ENCODE assay signal across 21 mouse cellular contexts in genomic region chr9:90248326-90248725, GRCm38 (mm10). TPM values are rescaled to one million over a fixed set of nuclear protein-coding genes. Genes with fewer than 3 reads are reported as not detected.
DNase-seq lines count a peak whose midpoint lies in the region; ATAC-seq and TF ChIP-seq lines count a peak whose summit lies in the region.
"Had no signal": no experiment of that assay in that cellular context is flagged by ENCODE, and none has a peak within 500 bp of the region (broad histone marks: within the 10 kb centered on the region; RNA-seq: fewer than 3 reads in every experiment).

No protein-coding gene starts in this region.

- H3K9ac ChIP-seq in heart, embryonic 13.5 days = no peak overlapping the region
- 0 out of 2 replicates have a peak overlapping the region, but pooled peaks have one; percentile 6 for H3K9ac ChIP-seq in MEL (ENCODE audit: control insufficient read depth, low read depth, low read length, poor library complexity, severe bottlenecking)
- H3K9ac ChIP-seq in liver, embryonic 13.5 days = peak overlapping the region; percentile 75
- H3K9ac ChIP-seq: embryonic facial prominence, embryonic 15.5 days; hindbrain, embryonic 14.5 days; neural tube, embryonic 15.5 days had no signal

- intact Hi-C loops in heart, postnatal 25 days (cut with DNase I) = no loop called here

- no peaks in the 10 kb centered on the region; the same call in 1 of the 2 replicates for H3K79me2 ChIP-seq in MEL (ENCODE audit: control insufficient read depth, insufficient read depth, low read length, poor library complexity)

- 60% methylated on average over 7 of the region's 7 CpGs for WGBS in heart, embryonic 13.5 days
- 86% methylated on average over 7 of the region's 7 CpGs for WGBS in liver, embryonic 13.5 days (ENCODE audit: insufficient replicate concordance)

- peak overlapping the region; percentile 19; the same call in 1 of the 2 replicates for H3K4me2 ChIP-seq in heart, embryonic 13.5 days
- peak overlapping the region; percentile 66 for H3K4me2 ChIP-seq in liver, embryonic 13.5 days
- H3K4me2 ChIP-seq: embryonic facial prominence, embryonic 15.5 days; hindbrain, embryonic 14.5 days; neural tube, embryonic 15.5 days had no signal

- no peak for TF ChIP-seq CTCF in MEL (IDR thresholded peaks at IDR 0.05 in 2 of 3, conservative IDR thresholded peaks at IDR 0.05 in 1 of 3; ENCODE audit: control insufficient read depth in 1 of 3, insufficient read depth in 1 of 3, low read depth in 2 of 3, low read length in 3 of 3, poor library complexity in 1 of 3, severe bottlenecking in 1 of 3)

- no peak for ATAC-seq in heart, embryonic 13.5 days (ENCODE audit: extremely low read depth, insufficient number of reproducible peaks, low FRiP score, low TSS enrichment)
- no peak for ATAC-seq in liver, embryonic 13.5 days (ENCODE audit: low read depth)
- ATAC-seq: intestine, embryonic 16.5 days; Patski had no signal

- no peak for TF ChIP-seq RAD21 in MEL (IDR thresholded peaks at IDR 0.05; ENCODE audit: low read depth, low read length)

- H3K36me3 ChIP-seq in heart, embryonic 13.5 days = peaks cover 18% of the 10 kb centered on the region; the same call in 1 of the 2 replicates
- peaks cover 1 to 51% of the 10 kb centered on the region in 2 experiments for H3K36me3 ChIP-seq in MEL (ENCODE audit: control insufficient read depth in 1 of 2, insufficient read depth in 2 of 2, low read length in 2 of 2)
- H3K36me3 ChIP-seq in liver, embryonic 13.5 days = peaks cover 68% of the 10 kb centered on the region
- H3K36me3 ChIP-seq: neural tube, embryonic 15.5 days had no signal

- TF ChIP-seq EP300 in MEL (IDR thresholded peaks at IDR 0.05; ENCODE audit: low read depth in 1 of 2, low read length in 2 of 2) = no peak

- no peak overlapping the region for H3K4me3 ChIP-seq in heart, embryonic 13.5 days
- H3K4me3 ChIP-seq in MEL (ENCODE audit: control insufficient read depth in 1 of 2, insufficient read depth in 1 of 2, low read depth in 2 of 2, low read length in 2 of 2) = no peak overlapping the region
- peak overlapping the region; percentile 35 for H3K4me3 ChIP-seq in liver, embryonic 13.5 days (replicated peaks)
- H3K4me3 ChIP-seq: embryonic facial prominence, embryonic 15.5 days; gastrocnemius, adult 2 months; neural tube, embryonic 15.5 days had no signal

- H3K9me3 ChIP-seq in heart, embryonic 13.5 days = no peaks in the 10 kb centered on the region
- no peaks in the 10 kb centered on the region for H3K9me3 ChIP-seq in MEL (replicated peaks; ENCODE audit: insufficient read depth, low read length)
- no peaks in the 10 kb centered on the region for H3K9me3 ChIP-seq in liver, embryonic 13.5 days (replicated peaks)
- H3K9me3 ChIP-seq: embryonic facial prominence, embryonic 15.5 days; neural tube, embryonic 15.5 days had no signal

- H3K27ac ChIP-seq in heart, embryonic 13.5 days (replicated peaks) = peak overlapping the region; percentile 65
- H3K27ac ChIP-seq in MEL (ENCODE audit: control insufficient read depth, low read depth, low read length) = peak overlapping the region; percentile 96
- peak overlapping the region; percentile 99 for H3K27ac ChIP-seq in liver, embryonic 13.5 days
- H3K27ac ChIP-seq: embryonic facial prominence, embryonic 15.5 days; gastrocnemius, adult 2 months; hindbrain, embryonic 14.5 days; neural tube, embryonic 15.5 days had no signal

- no peak for DNase-seq in heart, postnatal 25 days (ENCODE audit: low spot score)
- DNase-seq in CD4-positive helper T cell, adult 2 months (ENCODE audit: low read depth, low spot score) = peak; percentile 46
- DNase-seq in MEL (ENCODE audit: low read depth, low spot score) = no peak
- DNase-seq in liver, embryonic 13.5 days = no peak
- no peak for DNase-seq in layer of hippocampus, adult 9-10 months (ENCODE audit: low spot score)
- DNase-seq in lung, adult 18-20 months = no peak
- DNase-seq: adrenal gland, postnatal 14 days; B cell, adult 2 months; cerebellum, adult 2 months; cerebellum, postnatal 36 days; gastrocnemius, adult 2 months; layer of hippocampus, postnatal 36 days; left cerebral cortex, postnatal 4 days; lung, postnatal 14 days; midbrain, embryonic 14.5 days had no signal

- H3K27me3 ChIP-seq in heart, embryonic 13.5 days (replicated peaks) = no peaks in the 10 kb centered on the region
- no peaks in the 10 kb centered on the region for H3K27me3 ChIP-seq in MEL (ENCODE audit: control insufficient read depth in 1 of 2, insufficient read depth in 2 of 2, low read length in 2 of 2)
- H3K27me3 ChIP-seq in liver, embryonic 13.5 days = no peaks in the 10 kb centered on the region
- H3K27me3 ChIP-seq: embryonic facial prominence, embryonic 15.5 days; neural tube, embryonic 15.5 days; Patski had no signal

- no peak for TF ChIP-seq POLR2A in MEL (IDR thresholded peaks at IDR 0.05; ENCODE audit: control insufficient read depth in 1 of 2, insufficient read depth in 1 of 2, low read depth in 1 of 2, low read length in 2 of 2, poor library complexity in 1 of 2)

- H3K4me1 ChIP-seq in heart, embryonic 13.5 days = peaks cover 70% of the 10 kb centered on the region
- H3K4me1 ChIP-seq in MEL (ENCODE audit: control insufficient read depth in 1 of 2, insufficient read depth in 2 of 2, low read length in 2 of 2) = peaks cover 33 to 49% of the 10 kb centered on the region in 2 experiments
- H3K4me1 ChIP-seq in liver, embryonic 13.5 days (replicated peaks) = peaks cover 99% of the 10 kb centered on the region
- H3K4me1 ChIP-seq: embryonic facial prominence, embryonic 15.5 days; neural tube, embryonic 15.5 days had no signal

TF ChIP-seq in MEL, 35 proteins besides CTCF, POLR2A, EP300 and RAD21:
- no peak for TF ChIP-seq MAX (IDR thresholded peaks at IDR 0.05; ENCODE audit: low read length)
- TF ChIP-seq NELFE (IDR thresholded peaks at IDR 0.05; ENCODE audit: low read depth, low read length) = no peak
- no peak for TF ChIP-seq JUND (IDR thresholded peaks at IDR 0.05; ENCODE audit: low read depth, low read length)
- no peak for TF ChIP-seq MAFK (IDR thresholded peaks at IDR 0.05; ENCODE audit: borderline replicate concordance, low read depth, low read length)
- TF ChIP-seq ZC3H11A (IDR thresholded peaks at IDR 0.05; ENCODE audit: low read depth, low read length) = no peak
- no peak for TF ChIP-seq TCF12 (IDR thresholded peaks at IDR 0.05; ENCODE audit: low read depth, low read length)
- no peak for TF ChIP-seq SMC3 (IDR thresholded peaks at IDR 0.05; ENCODE audit: low read depth, low read length)
- no peak for TF ChIP-seq TAL1 (IDR thresholded peaks at IDR 0.05; ENCODE audit: low read length)
- no peak for TF ChIP-seq MAZ (IDR thresholded peaks at IDR 0.05; ENCODE audit: low read depth, low read length)
- TF ChIP-seq CHD1 (IDR thresholded peaks at IDR 0.05; ENCODE audit: low read depth, low read length) = no peak
- no peak for TF ChIP-seq MXI1 (IDR thresholded peaks at IDR 0.05; ENCODE audit: low read depth, low read length)
- no peak for TF ChIP-seq ETS1 (IDR thresholded peaks at IDR 0.05; ENCODE audit: low read depth, low read length)
- TF ChIP-seq NRF1 (IDR thresholded peaks at IDR 0.05; ENCODE audit: insufficient read depth, low read depth, low read length, poor library complexity, severe bottlenecking) = no peak
- TF ChIP-seq USF1 (IDR thresholded peaks at IDR 0.05; ENCODE audit: low read depth, low read length) = no peak
- TF ChIP-seq RCOR1 (IDR thresholded peaks at IDR 0.05; ENCODE audit: low read depth, low read length) = no peak
- no peak for TF ChIP-seq POLR2AphosphoS2 (IDR thresholded peaks at IDR 0.05; ENCODE audit: low read length)
- no peak for TF ChIP-seq CHD2 (IDR thresholded peaks at IDR 0.05; ENCODE audit: low read length)
- no peak for TF ChIP-seq HCFC1 (IDR thresholded peaks at IDR 0.05; ENCODE audit: low read depth, low read length)
TF ChIP-seq in MEL: peak in this region for 0.

RNA-seq across cellular contexts. Expression of gene Tbc1d2b, which starts 22.3 kb away (rescaled TPM):
- polyA plus RNA-seq in heart, embryonic 13.5 days (2015; fragmentation: Nextera tagmentation; extraction: Ambion mirVana) = 4.5 and 5.2 TPM in 2 replicates
- total RNA-seq in heart, postnatal 25 days (2021) = 10 to 100 TPM; 10.4 to 13.5 TPM
- 6.5 and 7.1 TPM in 2 replicates for total RNA-seq in MEL (2012; rRNA removed)
- 10 to 100 TPM in 1 of 2 experiments, not detected in 1; 12.6 TPM for polyA plus RNA-seq in MEL (2012; ENCODE audit: insufficient read depth in 1 of 2, insufficient read length in 2 of 2, low read depth in 1 of 2, low replicate concordance in 2 of 2, missing spikeins in 1 of 2)
- 6.5 and 8.2 TPM in 2 replicates for polyA plus RNA-seq in liver, embryonic 13.5 days (2015; fragmentation: Nextera tagmentation; extraction: Ambion mirVana)
